Mouse (Mus musculus): ENCODE data around the gene Lxn. TPM values are rescaled to one million over a fixed set of nuclear protein-coding genes. Genes with fewer than 3 reads are reported as not detected.
A peak's percentile ranks its signal among the peaks of the same experiment; 100 is the strongest.

Lxn gene
- 76.4 and 78.9 TPM in 2 replicates for polyA plus RNA-seq (2012; rRNA removed)

DNA sequence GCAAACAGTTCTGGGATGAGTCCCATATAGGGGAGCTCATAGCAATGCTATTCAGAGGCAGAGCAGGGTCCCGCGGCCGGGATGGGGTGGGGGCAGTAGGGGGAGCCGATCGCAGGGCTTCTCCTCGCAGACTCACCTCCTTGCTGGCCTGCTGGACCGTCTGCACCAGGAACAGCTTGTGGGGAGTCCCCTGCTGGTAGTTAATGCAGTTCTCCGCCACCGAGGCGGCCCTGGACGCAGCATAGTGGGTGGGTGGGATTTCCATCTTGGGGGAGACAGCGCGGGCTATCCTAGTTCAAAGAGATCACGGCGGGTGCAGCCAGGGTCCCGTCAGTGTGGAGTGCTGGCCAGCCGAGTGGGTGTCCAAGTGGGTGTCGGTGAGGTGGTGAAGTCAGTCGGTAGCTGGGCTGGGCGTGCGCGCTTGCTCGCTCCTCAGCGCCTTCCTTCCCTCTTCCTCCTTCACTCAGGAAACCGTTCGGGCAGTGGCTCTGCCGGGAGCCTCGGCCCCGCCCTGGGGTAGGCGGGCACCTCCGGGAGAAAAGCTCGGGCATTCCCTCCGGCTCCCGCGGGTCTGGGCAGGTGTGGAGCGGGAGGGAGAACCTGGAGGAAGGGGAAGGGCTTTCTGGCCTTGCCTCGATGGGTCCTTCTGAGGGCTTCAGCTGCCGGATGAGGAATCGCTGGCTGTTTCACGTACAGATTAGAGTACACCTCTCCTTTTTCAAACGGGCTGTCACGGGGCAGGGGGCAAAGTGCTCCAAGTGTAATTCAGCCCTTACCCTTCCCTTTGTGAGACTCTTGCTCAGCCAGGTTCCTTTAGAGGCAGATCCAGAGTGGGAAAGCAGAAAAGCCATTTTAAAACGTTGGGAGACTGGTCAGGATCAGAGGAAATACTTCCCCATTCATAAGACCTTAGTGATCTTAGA, at the start of gene Lxn:
Gene Lxn, minus strand, starts transcription at position 477 of the 923 bp plus-strand sequence.
- peak; percentile 25 to 69 for DNase-seq (ENCODE audit: extremely low spot score in 1 of 2, low spot score in 1 of 2)

DNA sequence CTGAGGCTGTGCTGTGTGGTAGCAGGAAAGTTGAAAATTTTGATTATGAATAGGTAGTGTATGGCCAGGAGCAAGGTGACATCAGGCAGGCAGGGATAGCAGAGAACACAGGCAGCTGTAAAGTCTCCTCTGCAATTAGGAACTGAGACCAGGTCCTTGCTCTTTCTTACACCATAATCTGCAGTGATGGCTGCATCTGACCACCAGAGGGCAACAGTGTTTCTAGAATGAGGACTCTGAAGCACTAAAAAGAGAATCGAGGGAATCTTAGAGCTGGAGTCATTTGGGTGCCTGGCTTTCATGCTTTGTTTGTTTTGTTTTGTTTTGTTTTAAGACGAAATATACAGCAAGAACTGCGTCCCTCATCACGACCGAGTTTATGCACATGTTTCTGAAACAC, 49.1 kb upstream of the Lxn start:
- DNase-seq (ENCODE audit: extremely low spot score in 1 of 2, low spot score in 1 of 2): peak; percentile 54 to 94

DNA sequence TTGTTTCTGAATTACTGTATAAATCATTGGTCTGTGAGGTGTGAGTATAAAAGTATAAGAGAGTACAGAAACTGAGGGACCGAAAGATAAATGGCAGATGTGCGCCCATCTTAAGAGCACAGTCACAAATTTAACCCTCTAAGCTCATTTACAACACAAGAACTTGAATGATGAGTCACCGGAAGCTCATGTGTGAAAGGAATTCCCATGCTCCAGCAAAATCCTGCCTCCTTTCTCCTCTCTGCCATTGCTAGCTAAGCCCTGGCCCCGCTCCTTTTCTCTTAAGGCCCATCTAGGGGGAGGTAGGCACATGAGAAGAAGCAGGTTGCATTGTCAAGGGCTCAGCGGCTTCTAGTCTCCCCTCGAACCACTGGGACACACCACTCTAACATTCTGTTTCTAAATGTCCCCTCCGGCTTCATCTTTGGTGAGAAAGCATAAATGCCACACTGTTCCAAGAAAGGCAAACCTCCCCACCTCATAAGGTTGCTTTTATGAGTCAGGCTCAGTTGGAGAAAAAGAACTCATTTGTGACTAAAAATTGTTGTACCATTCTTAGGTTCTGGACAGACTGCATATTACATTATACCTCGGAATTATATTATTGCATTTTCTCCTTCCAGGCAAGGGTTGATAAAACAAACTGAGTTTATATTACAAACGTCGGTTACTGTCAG, 44.6 kb upstream of the Lxn start:
- DNase-seq (ENCODE audit: extremely low spot score in 1 of 2, low spot score in 1 of 2): no peak

DNA sequence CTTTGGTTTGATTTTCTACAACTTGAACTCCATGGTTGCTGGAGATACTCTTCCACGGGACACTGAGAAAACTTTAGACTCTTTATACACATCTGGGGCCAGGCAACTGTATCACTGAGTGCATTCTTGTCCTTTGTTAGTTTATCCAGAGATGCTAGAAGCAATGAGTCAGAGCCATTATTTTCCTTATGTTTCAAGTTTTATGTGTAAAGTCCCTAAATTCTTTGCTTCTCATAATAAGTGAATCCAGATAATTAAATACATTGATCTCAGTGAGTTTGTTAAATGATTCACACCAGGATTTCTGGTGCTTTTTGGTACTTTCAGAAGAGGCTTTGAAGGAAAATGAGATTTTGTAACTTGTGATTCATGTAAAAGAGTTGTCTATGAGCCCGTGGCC, 41.6 kb upstream of the Lxn start:
- DNase-seq (ENCODE audit: extremely low spot score in 1 of 2, low spot score in 1 of 2): no peak

DNA sequence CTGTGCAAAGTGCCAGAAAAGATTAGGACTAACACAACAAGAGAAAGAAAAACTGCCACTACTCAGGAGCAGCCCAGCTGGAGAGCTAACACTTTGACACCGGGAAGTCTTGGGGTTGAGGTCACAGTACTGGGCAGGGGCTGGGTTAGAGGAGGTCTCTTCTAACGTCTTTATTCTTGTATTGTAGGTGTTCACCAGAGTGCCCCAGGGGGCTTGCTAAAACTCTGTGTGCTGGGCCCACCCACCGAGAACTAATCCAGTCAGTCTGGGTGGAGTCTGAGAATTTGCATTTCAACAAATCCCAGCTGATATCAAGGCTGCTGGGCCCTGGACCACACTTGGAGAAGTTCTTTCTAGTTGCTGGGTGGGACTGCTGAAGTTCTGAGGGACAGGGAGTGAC, 40.2 kb upstream of the Lxn start:
- DNase-seq (ENCODE audit: extremely low spot score in 1 of 2, low spot score in 1 of 2): no peak

DNA sequence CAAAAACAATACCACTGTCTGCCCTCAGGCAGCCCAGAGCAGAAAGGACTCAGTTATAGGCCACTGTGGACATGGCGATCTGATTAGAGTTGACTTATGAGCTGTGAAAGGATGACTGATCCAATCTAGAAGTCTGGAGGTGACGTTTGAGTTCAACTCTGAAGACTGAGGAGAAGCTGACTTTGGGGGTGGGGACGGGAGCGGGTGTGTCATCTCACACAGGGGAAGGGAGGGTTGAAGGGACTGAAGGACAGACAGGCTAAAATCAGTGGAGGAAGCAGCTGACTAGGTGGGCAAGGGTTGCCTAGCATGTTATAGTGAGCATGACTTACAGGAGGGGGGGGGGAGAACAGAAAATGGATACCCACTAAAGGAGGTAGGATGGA, 35.7 kb upstream of the Lxn start:
- DNase-seq (ENCODE audit: extremely low spot score in 1 of 2, low spot score in 1 of 2): no peak

DNA sequence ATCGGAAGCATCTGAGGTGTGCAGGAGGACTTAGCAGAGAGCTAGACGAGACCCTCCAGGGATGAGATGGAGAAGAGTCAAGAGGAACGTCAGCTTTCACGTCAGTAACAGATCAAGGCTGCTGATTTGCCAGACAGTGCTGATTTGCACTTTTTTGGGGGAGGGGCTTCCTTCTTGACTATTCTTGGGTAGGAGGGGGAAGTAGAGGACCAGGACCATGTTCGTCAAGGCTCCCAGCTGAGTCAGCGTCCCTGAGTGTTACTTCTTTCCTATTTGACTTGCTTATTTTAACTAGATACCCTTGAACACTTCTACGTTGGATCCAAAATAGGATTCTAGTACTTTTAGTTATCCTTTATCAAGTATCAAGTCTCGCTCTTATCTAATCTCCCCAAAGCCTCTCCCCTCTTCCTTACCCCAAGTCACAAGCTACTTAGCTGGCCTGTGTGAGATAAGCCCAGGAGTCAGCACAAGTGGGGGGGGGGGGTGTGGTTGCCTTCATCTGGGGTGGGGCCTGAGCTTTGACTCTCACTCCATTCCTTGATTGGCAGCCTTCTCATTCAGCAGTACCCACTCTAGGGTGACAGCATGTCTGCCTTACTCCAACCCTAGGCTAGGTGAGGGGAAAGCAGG, 35.2 kb upstream of the Lxn start:
- no peak for DNase-seq (ENCODE audit: extremely low spot score in 1 of 2, low spot score in 1 of 2)

DNA sequence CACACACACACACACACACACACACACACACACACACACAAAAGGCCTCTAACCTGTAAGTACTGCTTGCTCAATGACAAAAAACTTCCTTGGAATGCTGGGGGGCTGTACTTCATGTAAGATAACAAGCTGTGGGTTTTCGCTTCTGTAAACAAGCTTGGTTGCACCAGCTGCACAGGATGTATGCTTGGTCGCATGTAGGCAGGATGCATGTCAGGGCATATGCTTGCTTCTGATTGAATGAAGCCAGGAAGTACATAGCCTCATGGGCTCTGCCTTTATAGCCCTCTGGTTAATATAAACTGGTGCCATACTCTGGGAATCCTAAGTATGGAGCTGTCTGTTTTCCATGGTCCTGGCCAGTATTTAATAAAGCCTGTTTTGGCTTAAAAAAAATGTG, 34.3 kb upstream of the Lxn start:
- DNase-seq (ENCODE audit: extremely low spot score in 1 of 2, low spot score in 1 of 2): no peak

DNA sequence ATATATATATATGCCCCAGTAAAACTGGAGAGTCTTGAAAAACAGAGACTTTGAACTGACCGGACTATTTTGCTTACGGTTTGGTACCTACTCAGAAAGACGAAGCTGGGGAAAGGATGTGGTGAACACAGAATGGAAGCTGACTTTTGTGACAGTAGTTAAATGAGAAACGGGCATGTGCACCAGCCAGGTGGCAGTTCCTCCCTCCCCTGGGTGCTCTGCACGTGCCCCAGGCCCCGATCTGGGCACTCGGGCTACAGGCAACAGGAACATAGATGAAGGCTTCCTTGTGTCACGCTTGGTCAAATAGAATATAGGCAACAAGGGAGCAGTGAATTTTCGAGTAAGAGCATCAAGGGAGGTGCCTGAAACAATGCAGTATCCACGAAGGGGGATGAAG, 32.6 kb upstream of the Lxn start:
- DNase-seq (ENCODE audit: extremely low spot score in 1 of 2, low spot score in 1 of 2): no peak

DNA sequence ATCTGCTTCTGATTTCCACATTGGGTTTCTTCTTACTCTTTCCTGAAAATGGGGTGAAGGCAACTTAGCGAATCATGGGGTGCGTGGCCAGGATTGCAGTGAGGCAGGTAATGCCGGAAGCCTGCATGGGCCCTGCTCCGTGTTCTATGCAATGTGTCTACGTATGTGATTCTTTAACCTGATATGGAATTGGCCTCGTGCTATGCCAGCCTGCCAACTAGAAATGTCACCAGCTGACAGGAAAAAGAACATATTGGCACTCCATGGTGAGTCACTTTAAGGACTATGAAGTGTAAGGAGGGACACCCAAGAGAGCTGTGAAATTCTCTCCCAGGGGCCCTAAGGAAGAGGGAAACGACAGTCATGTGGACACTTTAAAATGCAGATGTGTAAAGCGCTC, 29.4 kb upstream of the Lxn start:
- DNase-seq (ENCODE audit: extremely low spot score in 1 of 2, low spot score in 1 of 2): no peak

DNA sequence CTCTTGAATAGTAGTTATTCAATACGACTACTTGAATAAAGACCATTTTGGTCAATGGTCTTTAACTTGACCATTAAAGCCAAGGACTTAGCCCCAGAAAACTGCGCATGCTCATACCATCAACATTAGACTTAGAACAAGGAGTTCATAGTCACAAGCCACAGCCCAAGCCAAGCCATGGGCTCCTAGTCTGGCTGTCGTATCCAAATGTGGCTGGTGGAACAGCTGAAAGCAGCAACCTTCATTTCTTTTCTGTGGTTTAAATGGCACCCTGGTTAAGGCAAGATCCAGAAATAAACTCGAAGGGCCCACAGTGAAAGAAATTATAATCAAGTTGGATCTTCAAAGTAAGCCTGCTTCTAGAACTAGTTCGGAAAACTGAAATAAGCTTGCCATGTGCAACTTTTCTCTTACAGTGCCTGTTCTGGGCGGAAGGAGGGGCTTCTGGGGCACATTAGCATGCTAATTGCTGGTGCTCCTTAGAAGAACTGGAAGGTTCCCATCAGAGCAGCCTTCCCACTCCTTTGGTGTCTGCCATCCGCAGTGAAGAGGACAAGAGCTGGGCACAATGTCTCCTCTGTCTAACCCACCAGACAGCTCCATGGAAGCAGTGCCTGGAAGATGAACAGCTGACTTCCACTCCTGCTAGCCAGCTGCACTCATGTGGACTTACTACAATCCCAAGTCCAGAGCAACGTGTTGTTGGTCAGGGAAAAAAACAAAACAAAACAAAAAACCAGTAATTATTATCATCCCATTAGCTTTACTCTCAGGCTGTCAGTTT, 28.6 kb upstream of the Lxn start:
- no peak for DNase-seq (ENCODE audit: extremely low spot score in 1 of 2, low spot score in 1 of 2)

DNA sequence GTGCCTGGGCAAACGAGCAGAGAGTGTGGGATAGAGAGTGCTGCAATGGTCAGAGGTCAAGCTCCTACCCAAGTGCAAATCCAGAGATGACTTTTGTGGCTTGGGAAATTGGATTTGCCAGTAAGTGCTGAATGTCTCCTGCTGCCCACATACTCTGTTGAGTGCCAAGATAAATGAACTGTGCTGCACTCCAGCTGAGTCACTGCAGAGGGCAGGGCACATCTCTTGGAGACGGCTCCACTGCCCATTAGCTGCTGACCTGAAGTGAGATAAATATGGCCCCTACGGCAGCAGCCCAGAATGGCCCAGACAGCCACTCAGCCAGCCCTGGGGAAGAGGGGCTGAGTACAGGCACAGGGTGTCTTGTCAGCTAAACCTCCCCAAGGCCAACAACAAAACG, 26.4 kb upstream of the Lxn start:
- no peak for DNase-seq (ENCODE audit: extremely low spot score in 1 of 2, low spot score in 1 of 2)

DNA sequence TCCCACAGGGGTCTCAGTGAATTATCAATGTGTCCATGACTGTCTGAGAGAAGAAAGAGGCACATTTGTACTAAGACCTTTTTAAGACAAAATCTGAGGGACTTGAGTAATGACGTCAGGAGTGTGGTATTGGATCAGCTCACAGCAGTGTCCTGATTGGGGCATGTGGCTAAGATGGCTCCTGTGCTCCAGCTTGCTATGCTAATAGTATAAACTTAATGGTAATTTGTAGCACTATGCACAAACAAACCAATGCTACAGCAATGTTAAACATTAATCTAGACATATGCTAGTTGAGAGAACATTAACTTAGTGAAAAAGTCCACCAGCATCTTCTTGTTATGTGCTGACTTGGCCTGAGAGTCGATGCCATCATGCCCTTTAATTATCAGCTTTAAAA, 21.5 kb upstream of the Lxn start:
- DNase-seq (ENCODE audit: extremely low spot score in 1 of 2, low spot score in 1 of 2): no peak

DNA sequence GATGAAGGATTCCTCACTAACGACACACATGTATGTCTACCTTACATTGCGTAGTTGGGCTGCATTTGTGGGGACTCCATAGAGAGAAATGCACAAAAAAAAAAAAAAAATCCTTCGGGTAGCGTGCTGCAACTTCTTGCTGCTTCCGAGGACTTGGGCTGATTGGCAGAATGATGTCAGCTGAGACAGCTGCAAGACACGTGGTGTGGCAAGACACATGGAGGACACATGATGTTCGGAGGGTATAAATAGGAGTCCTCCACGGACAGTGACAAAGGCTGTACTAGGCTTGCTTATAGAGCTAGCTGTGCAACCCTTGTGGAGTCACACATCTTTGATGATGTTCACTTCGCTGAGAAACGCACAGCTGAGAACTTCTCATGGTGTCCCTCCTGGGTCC, 18.7 kb upstream of the Lxn start:
- DNase-seq (ENCODE audit: extremely low spot score in 1 of 2, low spot score in 1 of 2): no peak

DNA sequence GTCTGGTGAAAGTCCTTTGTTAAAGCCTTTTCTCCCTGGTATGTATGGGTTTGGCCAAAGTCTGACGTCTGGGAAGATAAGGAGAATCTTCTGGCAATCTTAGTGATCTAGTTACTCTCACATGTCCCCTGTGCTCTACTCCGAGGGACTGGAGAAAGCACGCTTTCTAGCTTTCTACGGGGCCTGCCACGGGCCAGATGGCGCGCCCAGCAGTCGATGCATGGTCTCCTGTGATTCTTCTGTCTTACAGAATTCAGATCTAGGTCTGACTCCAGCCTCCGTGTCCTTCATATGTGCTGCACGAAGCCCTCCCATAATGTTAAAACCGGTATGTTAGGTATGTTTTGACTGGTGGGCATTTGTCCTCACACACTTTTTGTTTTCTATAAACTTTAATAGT, 16.1 kb upstream of the Lxn start:
- DNase-seq (ENCODE audit: extremely low spot score in 1 of 2, low spot score in 1 of 2): no peak

DNA sequence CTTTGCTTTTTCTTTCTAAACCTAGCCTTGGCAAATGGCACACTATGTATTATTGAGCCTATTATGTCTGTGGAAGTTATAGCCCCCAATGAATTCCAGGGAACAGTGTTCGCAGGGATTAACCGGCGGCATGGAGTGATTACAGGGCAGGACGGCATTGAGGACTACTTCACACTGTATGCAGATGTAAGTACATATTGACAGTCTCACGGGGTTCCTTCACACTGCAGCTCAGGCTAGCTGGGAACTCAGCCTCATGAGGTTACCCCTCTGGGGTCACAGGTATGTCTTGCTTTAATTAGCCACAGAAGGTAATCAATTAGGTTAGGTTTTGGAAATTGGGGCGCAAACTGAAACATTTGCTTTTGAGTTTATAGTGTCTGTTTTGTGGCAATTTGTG, 9.7 kb upstream of the Lxn start:
- DNase-seq (ENCODE audit: extremely low spot score in 1 of 2, low spot score in 1 of 2): no peak

DNA sequence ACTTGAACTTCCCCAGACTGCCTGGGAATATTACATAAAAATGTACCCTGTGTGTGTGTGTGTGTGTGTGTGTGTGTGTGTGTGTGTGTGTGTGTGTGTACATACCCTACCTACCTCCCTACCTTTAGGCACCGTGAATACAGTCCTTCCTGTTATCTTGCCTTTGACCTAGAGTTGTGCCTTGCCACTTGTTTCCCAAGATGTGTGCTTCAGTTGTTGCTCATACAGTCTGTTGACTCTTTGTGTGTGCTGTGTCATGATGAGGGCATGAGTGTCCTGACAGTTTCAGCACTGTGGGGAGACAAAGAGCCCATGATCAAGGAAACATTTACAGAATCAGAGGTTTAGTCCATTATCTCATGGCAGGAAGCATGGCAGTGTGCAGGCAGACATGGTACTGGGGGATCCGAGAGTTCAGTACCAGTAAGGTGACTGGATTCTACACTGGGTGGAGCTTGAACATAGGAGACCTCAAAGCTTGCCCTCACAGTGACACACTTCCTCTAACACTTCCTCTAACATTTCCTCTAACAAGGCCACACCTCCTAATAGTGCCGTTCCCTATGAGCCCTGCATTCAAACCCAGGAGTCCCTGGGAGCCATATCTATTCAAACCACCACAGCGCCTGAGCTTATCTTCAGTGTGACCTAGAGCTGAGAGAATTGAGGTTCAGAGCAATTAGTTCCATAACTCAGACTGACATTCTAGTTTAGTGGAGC, 7.8 kb upstream of the Lxn start:
- DNase-seq (ENCODE audit: extremely low spot score in 1 of 2, low spot score in 1 of 2): no peak

DNA sequence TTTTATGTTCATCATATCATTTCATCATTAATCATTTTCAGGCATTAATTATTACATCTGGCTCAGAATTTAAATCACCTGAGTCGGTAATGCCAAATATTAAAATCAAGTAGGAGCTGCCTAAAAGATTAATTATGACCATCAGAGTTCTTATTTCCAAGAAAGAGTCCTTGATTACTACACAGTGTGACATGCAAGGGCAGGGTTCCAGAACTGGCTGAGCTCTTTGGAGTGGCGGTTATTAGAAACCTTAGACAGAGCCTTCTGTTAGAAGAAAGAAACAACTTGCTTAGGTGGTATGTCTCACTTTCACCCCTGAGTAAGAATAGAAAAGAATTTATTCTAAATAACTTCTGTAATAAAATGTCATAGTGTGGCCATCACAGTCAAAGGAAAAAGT, 3.6 kb upstream of the Lxn start:
- no peak for DNase-seq (ENCODE audit: extremely low spot score in 1 of 2, low spot score in 1 of 2)

DNA sequence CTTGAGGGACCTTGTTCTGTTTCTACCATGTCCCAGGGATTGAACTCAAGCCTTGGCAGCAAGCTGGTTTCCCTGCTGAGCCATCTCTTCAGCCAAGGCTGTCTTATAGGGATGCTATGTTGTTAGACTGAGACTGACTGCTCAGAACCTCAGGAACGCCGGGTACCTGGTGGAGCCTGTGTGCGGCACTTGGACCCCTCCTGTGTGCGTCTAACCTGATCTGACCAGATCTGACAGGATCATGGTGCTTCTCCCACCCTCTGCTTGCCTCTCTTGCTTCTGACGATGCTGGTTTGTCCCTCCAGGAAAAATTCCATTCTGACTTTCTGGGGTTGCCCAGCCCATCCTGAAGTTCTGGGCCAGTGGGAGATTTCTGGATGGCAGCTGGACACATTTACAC, 2.9 kb upstream of the Lxn start:
- no peak for DNase-seq (ENCODE audit: extremely low spot score in 1 of 2, low spot score in 1 of 2)

DNA sequence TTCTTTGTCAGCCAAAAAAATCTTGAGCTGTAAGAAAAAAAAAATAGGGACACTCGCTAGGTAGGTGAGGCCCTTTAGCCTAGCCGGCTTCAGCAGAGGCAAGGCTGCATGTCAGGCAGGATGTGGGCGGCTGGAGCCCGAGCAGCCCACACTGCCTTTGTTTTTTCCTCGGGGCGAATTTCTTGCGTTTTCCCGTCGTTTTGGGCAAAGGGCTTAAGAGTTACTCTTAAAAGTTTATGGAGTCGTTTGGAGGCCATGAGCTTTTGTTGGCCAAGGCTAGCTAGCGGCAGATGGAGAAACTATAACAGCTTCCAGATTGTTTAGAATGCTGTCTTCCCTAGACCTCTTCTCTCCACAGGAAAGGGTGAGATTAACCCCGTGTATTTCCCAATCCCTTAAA, 725 bp downstream of the Lxn start:
- no peak for DNase-seq (ENCODE audit: extremely low spot score in 1 of 2, low spot score in 1 of 2)
